Mouse (Mus musculus): ENCODE results near the gene Meis2. TPM values are rescaled to one million over a fixed set of nuclear protein-coding genes. Genes with fewer than 3 reads are reported as not detected.

Gene Meis2
- polyA plus RNA-seq, 1 experiment from 2014 or later: 33.1 TPM

- H3K4me1 ChIP-seq (ENCODE audit: insufficient read depth): no peaks in the 10 kb centered on the region
- H3K9ac ChIP-seq: no peak overlapping the region
- DNase-seq (peak; percentile 11), ATAC-seq (ENCODE audit: insufficient read depth) (no peak)
- no peak overlapping the region for H3K4me3 ChIP-seq (ENCODE audit: low read depth, low read length)
- no peaks in the 10 kb centered on the region for H3K27me3 ChIP-seq (ENCODE audit: insufficient read depth, low read length)
- no peak overlapping the region for H3K27ac ChIP-seq (ENCODE audit: low read depth)
- H3K9me3 ChIP-seq (ENCODE audit: low read depth, low read length): no peaks in the 10 kb centered on the region
- no peaks in the 10 kb centered on the region for H3K36me3 ChIP-seq (ENCODE audit: insufficient read depth)
- no peak overlapping the region for H3K4me2 ChIP-seq
- no peak for TF ChIP-seq CTCF (IDR thresholded peaks at IDR 0.05; ENCODE audit: low read depth)
- WGBS: 79% methylated on average over 2 of the region's 2 CpGs
Measured at GRCm38 (mm10) chr2:115836034-115836433, 229.6 kb downstream of the Meis2 start.

DNA sequence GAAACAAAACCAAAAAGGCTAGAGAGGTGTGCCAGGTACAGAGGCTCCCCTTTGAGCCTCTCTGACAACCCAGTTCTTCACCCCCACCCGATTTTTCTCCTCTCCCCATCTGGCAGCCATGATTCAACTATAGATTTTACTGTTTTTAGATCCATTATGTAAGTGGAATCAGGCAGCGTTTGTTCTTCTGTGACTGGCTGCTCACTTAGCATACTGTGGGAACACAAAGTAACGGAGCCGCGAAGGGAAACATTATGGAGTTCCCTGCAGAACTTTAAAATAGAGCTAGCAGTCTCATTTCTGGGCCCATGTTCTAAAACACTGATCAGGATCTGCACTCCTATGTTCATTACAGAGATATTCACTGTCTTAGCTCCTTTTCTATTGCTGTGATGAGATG, 243.3 kb downstream of the Meis2 start:
- Histone ChIP-seq H3K9me3 (ENCODE audit: low read depth, low read length) (no peaks in the 10 kb centered on the region), H3K4me2 (no peak overlapping the region), H3K9ac (no peak overlapping the region), H3K36me3 (ENCODE audit: insufficient read depth) (no peaks in the 10 kb centered on the region), H3K4me1 (ENCODE audit: insufficient read depth) (no peaks in the 10 kb centered on the region), H3K27ac (ENCODE audit: low read depth) (no peak overlapping the region), H3K4me3 (ENCODE audit: low read depth, low read length) (no peak overlapping the region), H3K27me3 (ENCODE audit: insufficient read depth, low read length) (no peaks in the 10 kb centered on the region)
- no peak for ATAC-seq (ENCODE audit: insufficient read depth)
- DNase-seq: no peak
- TF ChIP-seq CTCF (IDR thresholded peaks at IDR 0.05; ENCODE audit: low read depth): no peak
- 87% methylated on average over 5 of the region's 5 CpGs for WGBS

DNA sequence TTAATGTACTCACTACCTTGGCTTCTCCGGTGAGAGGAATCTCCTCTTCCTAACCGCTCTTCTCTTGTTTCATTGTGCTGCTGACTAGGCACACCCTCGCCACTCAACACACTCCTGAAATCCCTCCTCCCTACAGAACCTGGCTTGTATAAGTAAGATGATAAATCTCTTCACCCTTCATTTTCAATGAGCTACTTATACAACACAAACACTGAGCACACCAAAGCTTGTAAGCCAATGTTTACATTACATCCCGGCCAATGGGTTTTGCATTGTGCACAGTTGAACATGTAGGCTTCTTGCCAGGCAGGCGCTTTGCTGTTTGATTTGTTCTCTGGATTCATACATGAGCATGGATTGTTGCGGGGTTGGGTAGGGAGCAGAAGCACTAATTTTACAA, 247.7 kb downstream of the Meis2 start:
- Histone ChIP-seq H3K4me2 (no peak overlapping the region), H3K9ac (no peak overlapping the region), H3K9me3 (ENCODE audit: low read depth, low read length) (no peaks in the 10 kb centered on the region), H3K27me3 (ENCODE audit: insufficient read depth, low read length) (no peaks in the 10 kb centered on the region), H3K27ac (ENCODE audit: low read depth) (no peak overlapping the region), H3K4me1 (ENCODE audit: insufficient read depth) (no peaks in the 10 kb centered on the region), H3K4me3 (ENCODE audit: low read depth, low read length) (no peak overlapping the region), H3K36me3 (ENCODE audit: insufficient read depth) (no peaks in the 10 kb centered on the region)
- DNase-seq (peak; percentile 80), ATAC-seq (ENCODE audit: insufficient read depth) (peak; percentile 92)
- WGBS: 32% methylated on average over 6 of the region's 6 CpGs
- no peak for TF ChIP-seq CTCF (IDR thresholded peaks at IDR 0.05; ENCODE audit: low read depth)

DNA sequence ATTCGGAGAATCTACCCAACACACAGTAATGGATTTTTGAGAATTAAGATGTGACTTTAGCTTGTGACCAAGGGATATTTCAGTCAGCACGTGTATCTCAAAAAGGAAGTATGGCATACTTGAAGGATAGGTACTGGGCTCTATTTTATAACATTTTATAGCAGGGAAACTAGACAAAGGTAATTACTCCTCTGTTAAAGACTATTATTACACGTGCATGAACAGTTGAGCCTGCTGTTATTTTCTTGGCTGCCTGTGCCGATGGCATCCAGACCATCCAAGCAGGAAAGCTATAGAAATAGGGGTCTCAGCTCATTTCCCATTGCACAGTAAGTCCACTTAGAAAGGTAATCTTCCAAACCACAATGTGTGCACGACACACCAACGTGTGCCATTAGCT, 251.9 kb downstream of the Meis2 start:
- 57% methylated on average over 6 of the region's 6 CpGs for WGBS
- Histone ChIP-seq H3K4me3 (ENCODE audit: low read depth, low read length) (no peak overlapping the region), H3K36me3 (ENCODE audit: insufficient read depth) (no peaks in the 10 kb centered on the region), H3K27me3 (ENCODE audit: insufficient read depth, low read length) (no peaks in the 10 kb centered on the region), H3K9me3 (ENCODE audit: low read depth, low read length) (no peaks in the 10 kb centered on the region), H3K27ac (ENCODE audit: low read depth) (no peak overlapping the region), H3K4me1 (ENCODE audit: insufficient read depth) (no peaks in the 10 kb centered on the region), H3K9ac (no peak overlapping the region), H3K4me2 (no peak overlapping the region)
- no peak for TF ChIP-seq CTCF (IDR thresholded peaks at IDR 0.05; ENCODE audit: low read depth)
- ATAC-seq (ENCODE audit: insufficient read depth) (no peak), DNase-seq (no peak)

GRCm38 (mm10) chr2:115813316-115813715, 252.3 kb downstream of the Meis2 start:
- no peak overlapping the region for H3K27ac ChIP-seq (ENCODE audit: low read depth)
- WGBS: 24% methylated on average over 11 of the region's 11 CpGs
- ATAC-seq (ENCODE audit: insufficient read depth): no peak
- H3K4me3 ChIP-seq (ENCODE audit: low read depth, low read length): no peak overlapping the region
- no peaks in the 10 kb centered on the region for H3K27me3 ChIP-seq (ENCODE audit: insufficient read depth, low read length)
- no peak for TF ChIP-seq CTCF (IDR thresholded peaks at IDR 0.05; ENCODE audit: low read depth)
- no peak overlapping the region for H3K4me2 ChIP-seq
- H3K36me3 ChIP-seq (ENCODE audit: insufficient read depth): no peaks in the 10 kb centered on the region
- H3K9me3 ChIP-seq (ENCODE audit: low read depth, low read length): no peaks in the 10 kb centered on the region
- no peak overlapping the region for H3K9ac ChIP-seq
- peak; percentile 23 for DNase-seq
- no peaks in the 10 kb centered on the region for H3K4me1 ChIP-seq (ENCODE audit: insufficient read depth)
